Mouse (Mus musculus) neural tube, embryonic 11.5 days (tissue): ENCODE data around the gene Il13ra1. TPM values are rescaled to one million over a fixed set of nuclear protein-coding genes. Genes with fewer than 3 reads are reported as not detected.
A peak's percentile ranks its signal among the peaks of the same experiment; 100 is the strongest.

Experiments used
- ATAC-seq: fragments of 200-750 bp; cut with Nextera tagmentation; 2 replicates; pipeline ENCODE4 v1.8.0; 2017; ENCODE audit warnings: moderate number of reproducible peaks, mild to moderate bottlenecking, moderate TSS enrichment, moderate library complexity; ENCODE audit not compliant: insufficient read depth, low FRiP score, low TSS enrichment
- DNase-seq: peaks from one replicate; pipeline ENCODE4 v3.0.0-alpha.2; 2015; ENCODE audit warnings: low spot score
- H3K27ac ChIP-seq: fragments of 300-500 bp; sonication (generic); 2 replicates; pipeline ENCODE4 v1.5.1; 2014; ENCODE audit warnings: low read depth, mild to moderate bottlenecking, low read length
- H3K27me3 ChIP-seq: fragments of 300-500 bp; sonication (generic); 2 replicates; pipeline ENCODE4 v1.6.1; 2014; ENCODE audit warnings: mild to moderate bottlenecking, low read length, mixed read lengths; ENCODE audit not compliant: control insufficient read depth, insufficient read depth
- H3K36me3 ChIP-seq: fragments of 300-500 bp; sonication (generic); 2 replicates; pipeline ENCODE4 v1.6.1; 2014; ENCODE audit warnings: mild to moderate bottlenecking, low read length, moderate library complexity, mixed read lengths; ENCODE audit not compliant: control insufficient read depth, insufficient read depth
- H3K4me1 ChIP-seq: fragments of 300-500 bp; sonication (generic); 2 replicates; pipeline ENCODE4 v1.6.1; 2014; ENCODE audit warnings: low read length, mixed read lengths; ENCODE audit not compliant: control insufficient read depth, insufficient read depth
- H3K4me2 ChIP-seq: fragments of 300-500 bp; sonication (generic); 2 replicates; pipeline ENCODE4 v1.6.1; 2014; ENCODE audit warnings: low read depth, mild to moderate bottlenecking, moderate library complexity
- H3K4me3 ChIP-seq: fragments of 300-500 bp; sonication (generic); 2 replicates; pipeline ENCODE4 v1.5.1; 2014; ENCODE audit warnings: low read depth, low read length
- H3K9ac ChIP-seq: fragments of 300-500 bp; sonication (generic); 2 replicates; pipeline ENCODE4 v1.6.1; 2014; ENCODE audit warnings: mild to moderate bottlenecking, low read length
- H3K9me3 ChIP-seq: fragments of 300-500 bp; sonication (generic); 2 replicates; pipeline ENCODE4 v1.6.1; 2016; ENCODE audit warnings: low read length; ENCODE audit not compliant: control insufficient read depth
- WGBS: fragments of 180-500 bp; shearing (Covaris S2); extraction: QIAGEN DNeasy Blood & Tissue Kit; methylation state at CpG from one replicate; pipeline ENCODE4 v1.1.7; 2014; 5-methylcytosine and 5-hydroxymethylcytosine counted together
- polyA plus RNA-seq: library from polyadenylated mRNA; unstranded; fragments of >200 nt; fragmentation: Nextera tagmentation; extraction: Ambion mirVana; gene quantifications from 2 replicates; pipeline ENCODE4 v1.2.1, GENCODE M21; 2014

Il13ra1 gene
- polyA plus RNA-seq: 2.8 and 2.9 TPM in 2 replicates

GRCm38 (mm10) chrX:36111622-36112421, at the start of gene Il13ra1:
Il13ra1 (plus strand) TSS chrX:36112110.
- H3K4me2 ChIP-seq: peak within 1 kb of the TSS; percentile 72
- 10% methylated on average over 40 of the region's 51 CpGs for WGBS
- no peak within 1 kb of the TSS for H3K27ac ChIP-seq
- DNase-seq: peak; percentile 21
- H3K27me3 ChIP-seq: no peaks in the 10 kb centered on the region
- no peaks in the 10 kb centered on the region for H3K9me3 ChIP-seq
- H3K4me3 ChIP-seq: peak within 1 kb of the TSS; percentile 29
- no peak for ATAC-seq
- H3K9ac ChIP-seq: peak within 1 kb of the TSS; percentile 41; the same call in 1 of the 2 replicates
- H3K4me1 ChIP-seq: no peaks in the 10 kb centered on the region
- H3K36me3 ChIP-seq: no peaks in the 10 kb centered on the region

GRCm38 (mm10) chrX:36073997-36074396, 37.9 kb upstream of the Il13ra1 start:
- no peak overlapping the region for H3K4me3 ChIP-seq
- H3K9ac ChIP-seq: no peak overlapping the region
- no peak for ATAC-seq
- DNase-seq: no peak
- H3K36me3 ChIP-seq: no peaks in the 10 kb centered on the region
- 75% methylated on average over 2 of the region's 2 CpGs for WGBS
- no peaks in the 10 kb centered on the region for H3K27me3 ChIP-seq
- H3K27ac ChIP-seq: no peak overlapping the region
- no peak overlapping the region for H3K4me2 ChIP-seq
- no peaks in the 10 kb centered on the region for H3K9me3 ChIP-seq
- no peaks in the 10 kb centered on the region for H3K4me1 ChIP-seq

- no peaks in the 10 kb centered on the region for H3K9me3 ChIP-seq
- 86% methylated on average over 4 of the region's 4 CpGs for WGBS
- no peak overlapping the region for H3K4me2 ChIP-seq
- no peaks in the 10 kb centered on the region for H3K36me3 ChIP-seq
- no peaks in the 10 kb centered on the region for H3K4me1 ChIP-seq
- no peak for DNase-seq
- no peaks in the 10 kb centered on the region for H3K27me3 ChIP-seq
- H3K9ac ChIP-seq: no peak overlapping the region
- H3K4me3 ChIP-seq: no peak overlapping the region
- ATAC-seq: no peak
- no peak overlapping the region for H3K27ac ChIP-seq
These were observed 34.7 kb upstream of the Il13ra1 start for GRCm38 (mm10) chrX:36077164-36077563.

GRCm38 (mm10) chrX:36082917-36083316, 29.0 kb upstream of the Il13ra1 start:
- Histone ChIP-seq H3K9me3 (no peaks in the 10 kb centered on the region), H3K27ac (no peak overlapping the region), H3K27me3 (no peaks in the 10 kb centered on the region), H3K36me3 (no peaks in the 10 kb centered on the region), H3K4me1 (no peaks in the 10 kb centered on the region), H3K4me3 (no peak overlapping the region), H3K4me2 (no peak overlapping the region), H3K9ac (no peak overlapping the region)
- WGBS: 62% methylated on average over 1 of the region's 1 CpGs
- ATAC-seq (no peak), DNase-seq (no peak)

- H3K4me3 ChIP-seq: no peak overlapping the region
- ATAC-seq: no peak
- 88% methylated on average over 6 of the region's 6 CpGs for WGBS
- no peaks in the 10 kb centered on the region for H3K9me3 ChIP-seq
- no peak overlapping the region for H3K4me2 ChIP-seq
- no peak overlapping the region for H3K9ac ChIP-seq
- no peaks in the 10 kb centered on the region for H3K4me1 ChIP-seq
- H3K27ac ChIP-seq: no peak overlapping the region
- DNase-seq: no peak
- no peaks in the 10 kb centered on the region for H3K27me3 ChIP-seq
- H3K36me3 ChIP-seq: no peaks in the 10 kb centered on the region
These were observed 23.2 kb upstream of the Il13ra1 start for GRCm38 (mm10) chrX:36088464-36089256.

GRCm38 (mm10) chrX:36100883-36101282, 11.0 kb upstream of the Il13ra1 start:
- no peaks in the 10 kb centered on the region for H3K27me3 ChIP-seq
- WGBS: 85% methylated on average over 1 of the region's 1 CpGs
- H3K4me2 ChIP-seq: no peak overlapping the region
- ATAC-seq: no peak
- DNase-seq: no peak
- H3K4me1 ChIP-seq: no peaks in the 10 kb centered on the region
- no peaks in the 10 kb centered on the region for H3K9me3 ChIP-seq
- no peak overlapping the region for H3K27ac ChIP-seq
- H3K9ac ChIP-seq: no peak overlapping the region
- no peaks in the 10 kb centered on the region for H3K36me3 ChIP-seq
- no peak overlapping the region for H3K4me3 ChIP-seq

GRCm38 (mm10) chrX:36101318-36101717, 10.6 kb upstream of the Il13ra1 start:
- Histone ChIP-seq H3K4me1 (no peaks in the 10 kb centered on the region), H3K9ac (no peak overlapping the region), H3K27me3 (no peaks in the 10 kb centered on the region), H3K27ac (no peak overlapping the region), H3K4me3 (no peak overlapping the region), H3K36me3 (no peaks in the 10 kb centered on the region), H3K9me3 (no peaks in the 10 kb centered on the region), H3K4me2 (no peak overlapping the region)
- 79% methylated on average over 3 of the region's 3 CpGs for WGBS
- no peak for DNase-seq
- no peak for ATAC-seq

GRCm38 (mm10) chrX:36108601-36109000, 3.3 kb upstream of the Il13ra1 start:
- Histone ChIP-seq H3K4me3 (no peak overlapping the region), H3K27me3 (no peaks in the 10 kb centered on the region), H3K4me2 (no peak overlapping the region), H3K9me3 (no peaks in the 10 kb centered on the region), H3K36me3 (no peaks in the 10 kb centered on the region), H3K27ac (no peak overlapping the region), H3K4me1 (no peaks in the 10 kb centered on the region), H3K9ac (no peak overlapping the region)
- no peak for ATAC-seq
- no peak for DNase-seq
- 37% methylated on average over 3 of the region's 3 CpGs for WGBS
